Mouse (Mus musculus) bone marrow macrophage, adult 2 months (primary cell): Measurements from ENCODE around the gene Tbl1xr1. TPM values are rescaled to one million over a fixed set of nuclear protein-coding genes. Genes with fewer than 3 reads are reported as not detected.
A peak's percentile ranks its signal among the peaks of the same experiment; 100 is the strongest.

Experiments used
- H3K27ac ChIP-seq: 2 replicates; pipeline ENCODE4 v1.5.1; 2012; ENCODE audit warnings: low read depth, low read length; ENCODE audit not compliant: insufficient read depth
- H3K4me1 ChIP-seq: 2 replicates; pipeline ENCODE4 v1.6.1; 2012; ENCODE audit warnings: low read length; ENCODE audit not compliant: control insufficient read depth, insufficient read depth
- H3K4me3 ChIP-seq: 2 replicates; pipeline ENCODE4 v1.5.1; 2012; ENCODE audit warnings: mild to moderate bottlenecking, low read length, moderate library complexity; ENCODE audit not compliant: insufficient read depth
- CTCF ChIP-seq: IDR thresholded peaks from 2 replicates; pipeline ENCODE4 v1.5.1; 2012; ENCODE audit warnings: low read depth, mild to moderate bottlenecking, low read length, moderate library complexity
- POLR2A ChIP-seq: IDR thresholded peaks from 2 replicates; pipeline ENCODE4 v1.6.1; 2012; ENCODE audit warnings: mild to moderate bottlenecking, low read depth, low read length, borderline replicate concordance
- polyA plus RNA-seq: library from polyadenylated mRNA; stranded (reverse); fragments of >200 nt; gene quantifications from 2 replicates; pipeline ENCODE4 v1.2.4, GENCODE M21; 2012; ENCODE audit not compliant: missing spikeins, insufficient read depth, insufficient read length

Gene Tbl1xr1
- polyA plus RNA-seq, 1 experiment, result 55.5 TPM

- TF ChIP-seq CTCF (no peak), POLR2A (no peak)
- Histone ChIP-seq H3K4me3 (no peak overlapping the region), H3K27ac (no peak overlapping the region), H3K4me1 (peaks cover 49% of the 10 kb centered on the region)
These were observed 8.0 kb downstream of the Tbl1xr1 start for GRCm38 (mm10) chr3:22084222-22084996.

- TF ChIP-seq CTCF (no peak), POLR2A (no peak)
- Histone ChIP-seq H3K4me1 (peaks cover 46% of the 10 kb centered on the region), H3K27ac (peak overlapping the region; percentile 59), H3K4me3 (no peak overlapping the region; the same call in 1 of the 2 replicates)
These were observed 13.4 kb downstream of the Tbl1xr1 start for GRCm38 (mm10) chr3:22089825-22090224.

GRCm38 (mm10) chr3:22090431-22091265, 14.2 kb downstream of the Tbl1xr1 start:
- TF ChIP-seq POLR2A (no peak), CTCF (no peak)
- H3K4me3 ChIP-seq, result no peak overlapping the region
- peaks cover 46% of the 10 kb centered on the region for H3K4me1 ChIP-seq
- peak overlapping the region; percentile 59 for H3K27ac ChIP-seq

- H3K27ac ChIP-seq, result peak overlapping the region; percentile 59
- TF ChIP-seq POLR2A, result no peak
- TF ChIP-seq CTCF, result no peak
- no peak overlapping the region for H3K4me3 ChIP-seq
- H3K4me1 ChIP-seq, result peaks cover 46% of the 10 kb centered on the region
These were observed 14.8 kb downstream of the Tbl1xr1 start for GRCm38 (mm10) chr3:22091266-22091550.

- peak; percentile 17; the same call in 1 of the 2 replicates for TF ChIP-seq CTCF
- no peak for TF ChIP-seq POLR2A
- Histone ChIP-seq H3K4me1 (peaks cover 46% of the 10 kb centered on the region), H3K27ac (peak overlapping the region; percentile 59; the same call in 1 of the 2 replicates), H3K4me3 (no peak overlapping the region)
These were observed 15.2 kb downstream of the Tbl1xr1 start for GRCm38 (mm10) chr3:22091681-22092080.

- Histone ChIP-seq H3K4me3 (no peak overlapping the region), H3K4me1 (peaks cover 40% of the 10 kb centered on the region), H3K27ac (no peak overlapping the region)
- TF ChIP-seq POLR2A (no peak), CTCF (no peak)
These were observed 16.3 kb downstream of the Tbl1xr1 start for GRCm38 (mm10) chr3:22092784-22093183.

- Histone ChIP-seq H3K27ac (no peak overlapping the region), H3K4me3 (no peak overlapping the region), H3K4me1 (no peaks in the 10 kb centered on the region; the same call in 1 of the 2 replicates)
- no peak for TF ChIP-seq CTCF
- no peak for TF ChIP-seq POLR2A
These were observed 27.6 kb downstream of the Tbl1xr1 start for GRCm38 (mm10) chr3:22103986-22104515.

- Histone ChIP-seq H3K4me1 (no peaks in the 10 kb centered on the region; the same call in 1 of the 2 replicates), H3K27ac (no peak overlapping the region), H3K4me3 (no peak overlapping the region)
- TF ChIP-seq CTCF (no peak), POLR2A (no peak)
These were observed 29.0 kb downstream of the Tbl1xr1 start for GRCm38 (mm10) chr3:22105471-22105870.

- H3K4me3 ChIP-seq, result no peak overlapping the region
- H3K4me1 ChIP-seq, result peaks cover 4% of the 10 kb centered on the region; the same call in 1 of the 2 replicates
- TF ChIP-seq POLR2A (no peak), CTCF (no peak)
- no peak overlapping the region for H3K27ac ChIP-seq
These were observed 31.6 kb downstream of the Tbl1xr1 start for GRCm38 (mm10) chr3:22108013-22108412.
